Mouse (Mus musculus) thymus, adult 18-20 months (tissue): Measurements from ENCODE around the gene Msrb1.
A peak's percentile ranks its signal among the peaks of the same experiment; 100 is the strongest.

Experiments used
- DNase-seq, 2 experiments: peaks; one replicate each; pipeline ENCODE4 v3.0.0; 2022; ENCODE audit warnings: mixed read lengths in 2 of 2

Gene Msrb1

GRCm38 (mm10) chr17:24745526-24746497 lies 9.4 kb downstream of the Msrb1 start:
- DNase-seq: peak; percentile 46 to 53

DNA sequence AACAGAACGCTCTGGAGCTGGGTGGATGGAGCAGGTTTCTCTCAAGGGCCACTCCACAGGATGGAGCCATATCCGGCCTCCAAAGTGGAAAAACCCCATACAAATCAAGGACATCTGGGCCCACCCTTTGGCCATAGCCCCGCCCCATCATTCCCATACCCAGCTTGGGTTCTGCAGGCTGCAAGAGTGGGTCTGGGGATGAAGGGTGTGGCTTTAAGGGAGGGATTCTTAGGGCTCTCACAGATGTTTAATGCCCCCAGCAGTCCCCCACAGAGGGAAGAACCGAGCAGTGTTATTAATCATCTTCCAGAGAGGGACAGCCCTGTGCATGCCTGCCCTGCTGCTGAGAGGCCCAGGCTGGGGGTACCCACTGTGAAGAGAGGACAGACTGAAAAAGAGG lies 10.5 kb downstream of the Msrb1 start:
- no peak for DNase-seq

DNA sequence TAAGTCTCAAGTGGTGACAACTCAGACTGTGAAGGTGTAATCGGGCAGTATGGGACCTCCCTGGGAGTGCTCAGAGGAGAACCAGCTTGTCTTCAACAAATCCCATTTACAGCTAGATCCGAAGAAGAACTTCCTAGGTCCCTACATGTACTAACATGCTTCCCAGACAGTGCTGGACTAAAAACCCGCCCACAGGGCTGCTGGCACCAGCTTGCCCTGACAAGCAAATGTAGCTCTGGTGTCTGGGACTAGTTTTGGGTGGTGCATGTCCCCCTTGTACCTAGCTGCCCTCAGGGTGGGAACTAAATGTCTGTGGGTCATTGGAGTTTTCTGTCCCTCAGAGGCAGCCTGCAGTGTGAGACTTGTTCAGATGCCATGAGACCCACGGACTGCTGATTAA lies 15.1 kb downstream of the Msrb1 start:
- DNase-seq: no peak

- no peak for DNase-seq
Observed at GRCm38 (mm10) chr17:24752415-24753394, 16.3 kb downstream of the Msrb1 start, which contains the start of gene Hs3st6. TSS of gene Hs3st6 (plus strand) at chr17:24752988.

- no peak for DNase-seq
Observed at GRCm38 (mm10) chr17:24757394-24757793, 21.0 kb downstream of the Msrb1 start.

DNA sequence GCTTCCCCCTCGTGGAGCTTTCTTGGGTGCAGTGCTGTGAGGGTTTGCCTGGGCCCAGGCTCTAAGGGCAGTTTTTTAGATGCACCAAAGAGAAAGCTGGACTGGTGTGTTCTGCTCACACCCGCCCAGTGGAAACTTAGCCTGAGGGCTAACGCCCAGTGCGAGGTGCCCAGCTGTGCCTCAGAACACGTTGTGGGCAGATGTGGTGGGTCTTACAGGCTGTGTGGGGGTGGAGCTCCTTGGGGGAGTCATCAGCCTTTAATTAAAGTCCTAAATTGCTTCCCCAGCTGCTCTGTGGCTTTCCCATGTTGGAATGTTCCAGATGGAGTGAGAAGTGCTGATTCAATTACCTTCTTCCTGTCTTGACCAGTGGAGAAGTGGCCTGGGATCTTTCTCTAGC lies 24.7 kb downstream of the Msrb1 start:
- no peak for DNase-seq

DNA sequence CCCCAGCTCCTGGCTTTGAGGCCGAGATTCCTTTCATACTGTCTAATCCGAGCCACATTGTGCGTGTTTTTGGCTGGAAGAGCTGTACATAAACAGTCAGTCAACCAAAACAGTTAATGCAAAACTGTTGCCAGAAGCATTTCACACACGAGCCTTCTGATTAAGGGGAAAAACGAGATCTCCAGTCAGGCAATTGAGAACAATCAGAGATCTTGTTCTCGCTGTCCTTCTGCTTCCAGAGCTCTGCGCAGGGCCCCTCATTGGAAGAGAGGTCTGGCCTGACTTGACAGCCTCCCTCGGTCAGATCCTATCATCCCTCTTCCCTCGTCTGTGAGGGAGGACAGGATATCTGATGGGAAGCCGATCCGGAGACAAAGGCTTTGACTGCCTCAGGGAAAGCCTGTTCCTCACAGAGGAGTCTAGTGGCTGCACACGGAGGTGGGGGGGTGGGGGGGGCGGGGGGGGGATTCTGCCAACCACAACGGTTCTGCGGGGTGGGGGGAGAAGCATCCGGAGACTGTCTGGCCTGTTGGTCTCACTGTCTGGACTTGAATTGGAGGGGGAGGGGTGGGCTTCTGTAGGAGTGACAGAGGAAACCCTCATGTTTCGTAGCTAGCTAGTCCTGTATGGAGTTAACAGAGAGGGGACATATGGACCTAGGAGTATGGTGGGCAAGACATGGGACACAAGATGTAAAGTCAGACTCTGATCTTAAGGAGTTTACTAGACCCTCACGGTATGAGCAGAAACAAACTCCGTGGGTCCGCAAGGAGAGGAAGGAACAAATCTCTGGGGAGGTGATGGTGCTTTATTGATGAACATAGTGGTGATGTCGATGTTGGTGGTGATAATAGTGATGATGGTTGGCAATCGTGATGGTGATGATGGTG lies 28.8 kb downstream of the Msrb1 start:
- DNase-seq: no peak

DNA sequence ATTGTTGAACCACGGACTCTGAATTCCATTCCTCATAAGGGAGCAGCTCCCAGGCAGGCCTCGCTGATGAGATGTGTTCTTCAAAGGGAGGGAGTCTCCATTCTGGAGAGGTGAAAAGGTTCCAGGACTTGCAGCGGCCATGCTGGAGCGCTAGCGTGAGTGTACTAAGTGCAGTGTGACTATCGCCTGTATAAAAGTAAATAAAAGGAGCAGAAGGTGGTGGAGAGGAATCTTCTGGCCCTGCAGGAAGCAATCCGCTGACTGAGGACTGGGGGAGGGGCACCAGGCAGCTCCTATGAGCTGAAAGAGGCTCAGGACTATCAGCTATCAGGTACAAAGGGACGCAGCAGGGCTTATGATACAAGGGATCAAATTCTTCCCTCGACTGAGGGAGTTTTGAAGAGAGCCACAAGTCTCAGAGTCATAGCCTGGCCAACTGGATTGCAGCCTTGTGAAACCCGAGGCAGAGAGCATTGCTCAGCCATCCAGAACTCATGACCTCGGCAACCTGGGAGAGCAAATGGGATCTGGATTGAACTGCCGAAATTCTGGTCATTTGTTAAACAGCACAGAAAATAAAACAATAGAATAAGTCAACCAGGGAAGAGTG lies 29.9 kb downstream of the Msrb1 start:
- no peak for DNase-seq

GRCm38 (mm10) chr17:24769146-24769545 lies 32.7 kb downstream of the Msrb1 start:
- no peak for DNase-seq

GRCm38 (mm10) chr17:24773241-24773640 lies 36.8 kb downstream of the Msrb1 start:
- DNase-seq: no peak

- no peak for DNase-seq
Observed at GRCm38 (mm10) chr17:24775173-24775572, 38.7 kb downstream of the Msrb1 start.

DNA sequence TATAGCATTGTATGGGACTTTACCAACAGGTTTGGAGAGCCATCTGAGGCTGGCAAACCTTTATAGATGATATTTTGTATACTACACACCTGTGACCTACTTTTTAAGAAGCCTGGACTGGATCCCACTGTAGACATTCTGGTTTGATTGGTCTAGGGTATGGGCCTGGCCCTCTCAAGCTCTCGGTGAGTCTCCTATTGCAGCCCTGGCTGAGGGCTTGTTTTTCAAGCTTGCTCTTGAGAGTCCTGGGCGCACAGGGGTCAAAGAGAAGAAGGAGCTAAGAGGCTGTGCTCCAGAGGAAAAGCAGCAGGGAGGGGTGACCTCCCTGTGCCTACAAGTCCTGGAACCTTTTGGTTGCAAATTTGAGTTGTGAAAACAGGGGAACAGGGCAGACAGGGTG lies 40.6 kb downstream of the Msrb1 start:
- DNase-seq: no peak

- no peak for DNase-seq
Observed at GRCm38 (mm10) chr17:24780821-24781220, 44.4 kb downstream of the Msrb1 start.

- no peak for DNase-seq
Observed at GRCm38 (mm10) chr17:24792190-24792589, 55.7 kb downstream of the Msrb1 start.
